Mouse (Mus musculus): Measurements from ENCODE around the gene Dicer1.

Gene Dicer1

GRCm38 (mm10) chr12:104672976-104673375 lies 78.8 kb downstream of the Dicer1 start:
- no peak for DNase-seq

- no peak for DNase-seq
Observed at GRCm38 (mm10) chr12:104672406-104672805, 79.3 kb downstream of the Dicer1 start.

GRCm38 (mm10) chr12:104667846-104668245 lies 83.9 kb downstream of the Dicer1 start:
- DNase-seq, result no peak

- no peak for DNase-seq
Observed at GRCm38 (mm10) chr12:104665951-104666350, 85.8 kb downstream of the Dicer1 start.

GRCm38 (mm10) chr12:104665521-104665920 lies 86.2 kb downstream of the Dicer1 start:
- DNase-seq, result no peak

- no peak for DNase-seq
Observed at GRCm38 (mm10) chr12:104656146-104656545, 95.6 kb downstream of the Dicer1 start.

GRCm38 (mm10) chr12:104655006-104655405 lies 96.7 kb downstream of the Dicer1 start:
- no peak for DNase-seq

- no peak for DNase-seq
Observed at GRCm38 (mm10) chr12:104652021-104652420, 99.7 kb downstream of the Dicer1 start.

GRCm38 (mm10) chr12:104651269-104651668 lies 100.5 kb downstream of the Dicer1 start:
- DNase-seq, result no peak

GRCm38 (mm10) chr12:104650510-104651260 lies 101.1 kb downstream of the Dicer1 start:
- no peak for DNase-seq

- no peak for DNase-seq
Observed at GRCm38 (mm10) chr12:104648366-104648765, 103.4 kb downstream of the Dicer1 start.

- DNase-seq, result peak; percentile 6
Observed at GRCm38 (mm10) chr12:104642337-104642736, 109.4 kb downstream of the Dicer1 start.

GRCm38 (mm10) chr12:104640934-104641333 lies 110.8 kb downstream of the Dicer1 start:
- DNase-seq, result no peak

GRCm38 (mm10) chr12:104638156-104638555 lies 113.6 kb downstream of the Dicer1 start:
- DNase-seq, result no peak

All from right cerebral cortex, adult 18-20 months (tissue).